Mouse (Mus musculus) bone marrow, adult 2 months (tissue): ENCODE measurements around the gene 2700097O09Rik. TPM values are rescaled to one million over a fixed set of nuclear protein-coding genes. Genes with fewer than 3 reads are reported as not detected.
A peak's percentile ranks its signal among the peaks of the same experiment; 100 is the strongest.

Experiments
- H3K27ac ChIP-seq: fragments of 200-500 bp; 2 replicates; pipeline ENCODE4 v1.5.1; 2012; ENCODE audit warnings: low read depth, mild to moderate bottlenecking, control low read depth, inconsistent platforms, low read length; ENCODE audit not compliant: control insufficient read depth, poor library complexity, insufficient read depth
- H3K4me1 ChIP-seq: fragments of 200-500 bp; 2 replicates; pipeline ENCODE4 v1.6.1; 2011; ENCODE audit warnings: low read length; ENCODE audit not compliant: control insufficient read depth, insufficient read depth
- H3K4me3 ChIP-seq: fragments of 200-500 bp; replicated peaks from 2 replicates; pipeline ENCODE3; 2011; ENCODE audit warnings: mild to moderate bottlenecking, low read depth, low read length, control low read depth; ENCODE audit not compliant: control insufficient read depth
- CTCF ChIP-seq: fragments of 200-500 bp; IDR thresholded peaks from 2 replicates; pipeline ENCODE4 v1.5.1; 2011; ENCODE audit warnings: low read length, control low read depth; ENCODE audit not compliant: control insufficient read depth, insufficient read depth
- POLR2A ChIP-seq: fragments of 200-500 bp; IDR thresholded peaks from 2 replicates; pipeline ENCODE4 v1.6.1; 2011; ENCODE audit warnings: low read depth, mild to moderate bottlenecking, control low read depth, low read length, borderline replicate concordance; ENCODE audit not compliant: control insufficient read depth
- WGBS: fragments of 180-500 bp; shearing (Covaris S2); methylation state at CpG from one replicate; pipeline ENCODE4 v1.1.7; 2018; 5-methylcytosine and 5-hydroxymethylcytosine counted together
- polyA plus RNA-seq: library from polyadenylated mRNA; stranded (reverse); fragments of >200 nt; gene quantifications from 2 replicates; pipeline ENCODE4 v1.2.4, GENCODE M21; 2011; ENCODE audit warnings: low replicate concordance; ENCODE audit not compliant: missing spikeins, insufficient read depth, insufficient read length

2700097O09Rik gene
- polyA plus RNA-seq, 1 experiment, result 23.2 TPM

GRCm38 (mm10) chr12:54999016-54999690 lies 80.8 kb downstream of the 2700097O09Rik start:
- peaks cover 5% of the 10 kb centered on the region for H3K4me1 ChIP-seq
- 4% methylated on average over 14 of the region's 14 CpGs for WGBS
- peak overlapping the region; percentile 1 for H3K4me3 ChIP-seq
- H3K27ac ChIP-seq, result peak overlapping the region; percentile 61
- TF ChIP-seq POLR2A (no peak), CTCF (peak; percentile 4; the same call in 1 of the 2 replicates)

- no peak overlapping the region for H3K4me3 ChIP-seq
- TF ChIP-seq CTCF (no peak), POLR2A (no peak)
- peaks cover 5% of the 10 kb centered on the region for H3K4me1 ChIP-seq
- H3K27ac ChIP-seq, result peak overlapping the region; percentile 61; the same call in 1 of the 2 replicates
- WGBS, result 37% methylated on average over 5 of the region's 5 CpGs
Observed at GRCm38 (mm10) chr12:54998411-54998810, 81.5 kb downstream of the 2700097O09Rik start.

GRCm38 (mm10) chr12:54996979-54997474 lies 82.9 kb downstream of the 2700097O09Rik start:
- Histone ChIP-seq H3K4me3 (no peak overlapping the region), H3K27ac (no peak overlapping the region), H3K4me1 (peaks cover 6% of the 10 kb centered on the region)
- 75% methylated on average over 6 of the region's 6 CpGs for WGBS
- TF ChIP-seq CTCF (no peak), POLR2A (no peak)

- H3K4me3 ChIP-seq, result no peak overlapping the region
- no peak for TF ChIP-seq POLR2A
- TF ChIP-seq CTCF, result no peak
- H3K27ac ChIP-seq, result no peak overlapping the region
- 92% methylated on average over 3 of the region's 3 CpGs for WGBS
- H3K4me1 ChIP-seq, result peaks cover 6% of the 10 kb centered on the region
Observed at GRCm38 (mm10) chr12:54995965-54996364, 83.9 kb downstream of the 2700097O09Rik start.

Other genes starting within 250 kb of the 2700097O09Rik start
- gene Cfl2, start 217.2 kb downstream of the 2700097O09Rik start, polyA plus RNA-seq, result 16.2 and 16.6 TPM in 2 replicates
- gene Gm20403, start 93.6 kb downstream of the 2700097O09Rik start, polyA plus RNA-seq, result not detected in 2 replicates
- 34.0 and 40.3 TPM in 2 replicates for gene Baz1a, start 65.8 kb downstream of the 2700097O09Rik start, polyA plus RNA-seq
- gene Srp54a, start 152 bp upstream of the 2700097O09Rik start, polyA plus RNA-seq, result 22.5 and 28.9 TPM in 2 replicates
- gene Fam177a, start 44.4 kb upstream of the 2700097O09Rik start, polyA plus RNA-seq, result 8.0 and 12.0 TPM in 2 replicates
- gene Srp54b, start 75.0 kb upstream of the 2700097O09Rik start, polyA plus RNA-seq, result 3.1 and 4.9 TPM in 2 replicates
- gene 1700047I17Rik2, start 119.5 kb upstream of the 2700097O09Rik start, polyA plus RNA-seq, result not detected in 2 replicates
- 15.9 and 20.3 TPM in 2 replicates for gene Srp54c, start 150.1 kb upstream of the 2700097O09Rik start, polyA plus RNA-seq
- 5.7 and 7.9 TPM in 2 replicates for gene 1110008L16Rik, start 219.5 kb upstream of the 2700097O09Rik start, polyA plus RNA-seq
- gene Ppp2r3c, start 222.9 kb upstream of the 2700097O09Rik start, polyA plus RNA-seq, result 9.0 and 11.2 TPM in 2 replicates